Mouse (Mus musculus) activated CD4-positive, CD25-positive, alpha-beta regulatory T cell (primary cell): ENCODE measurements around the gene Glipr1l1. TPM values are rescaled to one million over a fixed set of nuclear protein-coding genes. Genes with fewer than 3 reads are reported as not detected.

Source experiments
- polyA plus RNA-seq, 2 experiments: library from polyadenylated mRNA; unstranded; fragments of 100-300 nt; shearing (Covaris generic); gene quantifications; one replicate each; pipeline ENCODE4 v1.2.1; 2017

Glipr1l1 gene
- not detected for polyA plus RNA-seq

GRCm38 (mm10) chr10:112059702-112060582 is at the start of gene Glipr1l1:
Gene Glipr1l1 (plus strand): TSS chr10:112060189.

GRCm38 (mm10) chr10:112083157-112083556 is 23.2 kb downstream of the Glipr1l1 start, which contains the start of gene Glipr1l2:
Gene Glipr1l2 (plus strand): TSS chr10:112083354.

Other genes starting within 250 kb of the Glipr1l1 start
- 10 to 100 TPM; 30.8 to 45.2 TPM for gene Krr1, start 87.5 kb upstream of the Glipr1l1 start, polyA plus RNA-seq
- 100 to 1,000 TPM in 1 of 2 experiments, 10 to 100 TPM in 1; 63.3 to 175 TPM for gene Glipr1, start 57.6 kb upstream of the Glipr1l1 start, polyA plus RNA-seq
- under 1 TPM in 1 of 2 experiments, not detected in 1; 0.33 TPM for gene Glipr1l2, start 23.2 kb downstream of the Glipr1l1 start, polyA plus RNA-seq
- not detected for gene Glipr1l3, start 100.1 kb downstream of the Glipr1l1 start, polyA plus RNA-seq
- under 1 TPM; 0.20 to 0.61 TPM for gene Caps2, start 103.4 kb downstream of the Glipr1l1 start, polyA plus RNA-seq
- gene Kcnc2, start 210.9 kb downstream of the Glipr1l1 start, polyA plus RNA-seq: 1 to 10 TPM in 1 of 2 experiments, not detected in 1; 1.1 TPM